Mouse (Mus musculus) hindbrain, embryonic 10.5 days (tissue): ENCODE results near the gene Armh1. TPM values are rescaled to one million over a fixed set of nuclear protein-coding genes. Genes with fewer than 3 reads are reported as not detected.

Source experiments
- DNase-seq: peaks from one replicate; pipeline ENCODE4 v3.0.0-alpha.2; 2017; ENCODE audit warnings: low spot score
- H3K27ac ChIP-seq: fragments of 300-500 bp; sonication (generic); 2 replicates; pipeline ENCODE4 v1.5.1; 2016; ENCODE audit warnings: mild to moderate bottlenecking, moderate library complexity
- H3K27me3 ChIP-seq: fragments of 300-500 bp; sonication (generic); 2 replicates; pipeline ENCODE4 v1.6.1; 2016; ENCODE audit warnings: mild to moderate bottlenecking; ENCODE audit not compliant: poor library complexity, insufficient read depth, severe bottlenecking
- H3K36me3 ChIP-seq: fragments of 300-500 bp; sonication (generic); 2 replicates; pipeline ENCODE4 v1.6.1; 2016; ENCODE audit warnings: mild to moderate bottlenecking, moderate library complexity
- H3K4me1 ChIP-seq: fragments of 300-500 bp; sonication (generic); replicated peaks from 2 replicates; pipeline ENCODE4 v1.6.1; 2016; ENCODE audit warnings: mild to moderate bottlenecking
- H3K4me3 ChIP-seq: fragments of 300-500 bp; sonication (generic); 2 replicates; pipeline ENCODE4 v1.5.1; 2016; ENCODE audit warnings: mild to moderate bottlenecking, moderate library complexity
- H3K9me3 ChIP-seq: fragments of 300-500 bp; sonication (generic); 2 replicates; pipeline ENCODE4 v1.6.1; 2016; ENCODE audit warnings: mild to moderate bottlenecking, moderate library complexity
- WGBS: fragments of 180-500 bp; shearing (Covaris S2); methylation state at CpG from one replicate; pipeline ENCODE4 v1.1.7; 2016; 5-methylcytosine and 5-hydroxymethylcytosine counted together
- polyA plus RNA-seq: library from polyadenylated mRNA; unstranded; fragments of >200 nt; fragmentation: Nextera tagmentation; extraction: Ambion mirVana; gene quantifications from 2 replicates; pipeline ENCODE4 v1.2.1, GENCODE M21; 2016

The Armh1 gene
- polyA plus RNA-seq, 1 experiment from 2014 or later, result 0.39 TPM

GRCm38 (mm10) chr4:117280397-117280930 lies 28.5 kb upstream of the Armh1 start:
- H3K9me3 ChIP-seq, result no peaks in the 10 kb centered on the region
- peaks cover 90% of the 10 kb centered on the region for H3K4me1 ChIP-seq
- no peak overlapping the region for H3K4me3 ChIP-seq
- WGBS, result 92% methylated on average over 8 of the region's 8 CpGs
- H3K36me3 ChIP-seq, result peaks cover 100% of the 10 kb centered on the region
- peaks cover 10% of the 10 kb centered on the region; the same call in 1 of the 2 replicates for H3K27me3 ChIP-seq
- DNase-seq, result no peak
- H3K27ac ChIP-seq, result peak overlapping the region; percentile 81; the same call in 1 of the 2 replicates

GRCm38 (mm10) chr4:117279253-117279642 lies 27.3 kb upstream of the Armh1 start:
- Histone ChIP-seq H3K36me3 (peaks cover 100% of the 10 kb centered on the region), H3K9me3 (peaks cover 8% of the 10 kb centered on the region), H3K27ac (peak overlapping the region; percentile 23; the same call in 1 of the 2 replicates), H3K4me3 (no peak overlapping the region), H3K4me1 (peaks cover 78% of the 10 kb centered on the region), H3K27me3 (peaks cover 12% of the 10 kb centered on the region; the same call in 1 of the 2 replicates)
- no peak for DNase-seq
- WGBS, result 86% methylated on average over 2 of the region's 2 CpGs

- 79% methylated on average over 10 of the region's 10 CpGs for WGBS
- Histone ChIP-seq H3K36me3 (peaks cover 100% of the 10 kb centered on the region), H3K27me3 (peaks cover 12% of the 10 kb centered on the region; the same call in 1 of the 2 replicates), H3K4me1 (peaks cover 71% of the 10 kb centered on the region), H3K27ac (peak overlapping the region; percentile 23; the same call in 1 of the 2 replicates), H3K4me3 (no peak overlapping the region), H3K9me3 (peaks cover 14% of the 10 kb centered on the region)
- no peak for DNase-seq
Observed at GRCm38 (mm10) chr4:117278381-117279252, 26.7 kb upstream of the Armh1 start.

- Histone ChIP-seq H3K36me3 (peaks cover 100% of the 10 kb centered on the region), H3K9me3 (peaks cover 14% of the 10 kb centered on the region), H3K4me1 (peaks cover 71% of the 10 kb centered on the region), H3K27ac (peak overlapping the region; percentile 31; the same call in 1 of the 2 replicates), H3K27me3 (peaks cover 12% of the 10 kb centered on the region; the same call in 1 of the 2 replicates), H3K4me3 (no peak overlapping the region)
- 94% methylated on average over 7 of the region's 7 CpGs for WGBS
- DNase-seq, result no peak
Observed at GRCm38 (mm10) chr4:117277687-117278086, 25.8 kb upstream of the Armh1 start.

- Histone ChIP-seq H3K9me3 (peaks cover 14% of the 10 kb centered on the region), H3K27ac (peak overlapping the region; percentile 41; the same call in 1 of the 2 replicates), H3K4me1 (peaks cover 71% of the 10 kb centered on the region), H3K36me3 (peaks cover 100% of the 10 kb centered on the region), H3K27me3 (peaks cover 12% of the 10 kb centered on the region; the same call in 1 of the 2 replicates), H3K4me3 (no peak overlapping the region)
- WGBS, result 95% methylated on average over 13 of the region's 13 CpGs
- DNase-seq, result no peak
Observed at GRCm38 (mm10) chr4:117277021-117277420, 25.1 kb upstream of the Armh1 start.

GRCm38 (mm10) chr4:117276281-117276711 lies 24.4 kb upstream of the Armh1 start:
- Histone ChIP-seq H3K9me3 (peaks cover 14% of the 10 kb centered on the region), H3K4me1 (peaks cover 71% of the 10 kb centered on the region), H3K27ac (0 out of 2 replicates have a peak overlapping the region, but pooled peaks have one; percentile 41), H3K27me3 (peaks cover 12% of the 10 kb centered on the region; the same call in 1 of the 2 replicates), H3K4me3 (no peak overlapping the region), H3K36me3 (peaks cover 100% of the 10 kb centered on the region)
- 91% methylated on average over 17 of the region's 17 CpGs for WGBS
- peak; percentile 27 for DNase-seq

- H3K27me3 ChIP-seq, result peaks cover 16% of the 10 kb centered on the region; the same call in 1 of the 2 replicates
- no peak overlapping the region for H3K4me3 ChIP-seq
- H3K27ac ChIP-seq, result no peak overlapping the region
- peaks cover 88% of the 10 kb centered on the region for H3K36me3 ChIP-seq
- peaks cover 65% of the 10 kb centered on the region for H3K4me1 ChIP-seq
- DNase-seq, result no peak
- WGBS, result 97% methylated on average over 4 of the region's 4 CpGs
- H3K9me3 ChIP-seq, result peaks cover 14% of the 10 kb centered on the region
Observed at GRCm38 (mm10) chr4:117274720-117275119, 22.8 kb upstream of the Armh1 start.

GRCm38 (mm10) chr4:117272459-117272858 lies 20.5 kb upstream of the Armh1 start:
- H3K9me3 ChIP-seq, result peaks cover 14% of the 10 kb centered on the region
- DNase-seq, result peak; percentile 35
- H3K36me3 ChIP-seq, result peaks cover 66% of the 10 kb centered on the region
- H3K4me1 ChIP-seq, result peaks cover 42% of the 10 kb centered on the region
- 16% methylated on average over 12 of the region's 12 CpGs for WGBS
- H3K27ac ChIP-seq, result peak overlapping the region; percentile 66
- peaks cover 25% of the 10 kb centered on the region for H3K27me3 ChIP-seq
- no peak overlapping the region for H3K4me3 ChIP-seq

- Histone ChIP-seq H3K4me3 (no peak overlapping the region), H3K27me3 (peaks cover 33% of the 10 kb centered on the region), H3K27ac (no peak overlapping the region), H3K4me1 (peaks cover 38% of the 10 kb centered on the region), H3K9me3 (peaks cover 14% of the 10 kb centered on the region), H3K36me3 (peaks cover 44% of the 10 kb centered on the region)
- 24% methylated on average over 6 of the region's 6 CpGs for WGBS
- DNase-seq, result peak; percentile 81
Observed at GRCm38 (mm10) chr4:117270278-117270677, 18.4 kb upstream of the Armh1 start.

- peaks cover 30% of the 10 kb centered on the region for H3K27me3 ChIP-seq
- 87% methylated on average over 25 of the region's 25 CpGs for WGBS
- H3K36me3 ChIP-seq, result peaks cover 21% of the 10 kb centered on the region
- peaks cover 34% of the 10 kb centered on the region for H3K4me1 ChIP-seq
- no peaks in the 10 kb centered on the region for H3K9me3 ChIP-seq
- DNase-seq, result no peak
- H3K4me3 ChIP-seq, result no peak overlapping the region
- no peak overlapping the region for H3K27ac ChIP-seq
Observed at GRCm38 (mm10) chr4:117267831-117268437, 16.0 kb upstream of the Armh1 start.

- DNase-seq, result peak; percentile 81
- 6% methylated on average over 2 of the region's 2 CpGs for WGBS
- peaks cover 14% of the 10 kb centered on the region for H3K36me3 ChIP-seq
- no peak overlapping the region; the same call in 1 of the 2 replicates for H3K27ac ChIP-seq
- no peaks in the 10 kb centered on the region for H3K9me3 ChIP-seq
- H3K4me1 ChIP-seq, result peaks cover 33% of the 10 kb centered on the region
- peaks cover 30% of the 10 kb centered on the region for H3K27me3 ChIP-seq
- no peak overlapping the region for H3K4me3 ChIP-seq
Observed at GRCm38 (mm10) chr4:117267284-117267683, 15.4 kb upstream of the Armh1 start.

GRCm38 (mm10) chr4:117262987-117263386 lies 11.1 kb upstream of the Armh1 start:
- Histone ChIP-seq H3K27me3 (peaks cover 9% of the 10 kb centered on the region), H3K36me3 (no peaks in the 10 kb centered on the region), H3K9me3 (no peaks in the 10 kb centered on the region), H3K27ac (no peak overlapping the region), H3K4me3 (no peak overlapping the region), H3K4me1 (peaks cover 15% of the 10 kb centered on the region; the same call in 1 of the 2 replicates)
- WGBS, result 71% methylated on average over 8 of the region's 8 CpGs
- no peak for DNase-seq
